Mouse (Mus musculus) Muller cell, postnatal 12 days (primary cell): ENCODE results near the gene Znhit2.

Source experiments
- DNase-seq: peaks from one replicate; pipeline ENCODE4 v3.0.0-alpha.2; 2015; ENCODE audit errors: inconsistent ontology term

Znhit2 gene

DNA sequence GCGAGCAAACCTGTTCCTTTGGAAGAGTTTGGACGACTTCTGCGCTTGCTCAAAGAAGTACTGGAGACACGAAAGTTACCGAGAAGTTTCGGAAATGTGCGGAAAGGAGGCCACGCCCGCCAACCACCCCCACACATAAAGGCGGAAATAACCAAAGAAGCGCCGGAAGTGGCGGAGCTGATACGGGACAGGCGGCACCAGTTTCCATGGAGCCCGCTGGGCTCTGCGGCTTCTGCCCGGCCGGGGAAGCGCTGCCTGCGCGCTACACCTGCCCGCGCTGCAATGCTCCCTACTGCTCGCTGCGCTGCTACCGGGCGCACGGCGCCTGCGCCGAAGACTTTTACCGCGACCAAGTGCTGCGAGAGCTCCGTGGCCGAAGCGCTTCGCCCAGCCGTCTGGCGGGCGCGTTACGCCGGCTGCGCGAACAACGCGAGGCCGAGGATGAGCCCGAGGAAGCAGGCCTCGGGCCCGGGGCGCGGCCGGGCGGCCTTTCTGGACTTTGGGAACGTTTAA, at the start of gene Znhit2:
TSS of gene Znhit2 (plus strand) at position 172 of the 513 bp plus-strand sequence.
- peak; percentile 95 for DNase-seq

DNA sequence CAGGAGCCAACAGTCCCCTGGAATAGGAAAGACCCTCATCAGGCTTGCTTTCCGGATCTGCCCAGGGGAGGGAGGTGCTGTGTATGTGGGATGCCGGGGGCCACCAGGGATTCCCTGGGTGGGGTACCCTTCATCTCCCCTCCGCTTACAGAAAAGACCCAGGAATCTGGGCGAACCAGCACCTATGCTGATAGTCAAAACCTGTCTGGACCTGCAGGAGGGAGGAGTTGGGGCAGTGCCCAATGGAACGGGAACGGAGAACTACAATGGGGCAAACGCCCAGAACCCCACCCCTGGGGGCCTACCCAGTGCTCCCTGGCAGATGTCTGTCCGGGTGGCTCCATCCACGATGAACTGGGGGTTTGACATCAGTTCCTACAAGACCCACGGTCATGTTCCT, 47.3 kb upstream of the Znhit2 start:
- no peak for DNase-seq

DNA sequence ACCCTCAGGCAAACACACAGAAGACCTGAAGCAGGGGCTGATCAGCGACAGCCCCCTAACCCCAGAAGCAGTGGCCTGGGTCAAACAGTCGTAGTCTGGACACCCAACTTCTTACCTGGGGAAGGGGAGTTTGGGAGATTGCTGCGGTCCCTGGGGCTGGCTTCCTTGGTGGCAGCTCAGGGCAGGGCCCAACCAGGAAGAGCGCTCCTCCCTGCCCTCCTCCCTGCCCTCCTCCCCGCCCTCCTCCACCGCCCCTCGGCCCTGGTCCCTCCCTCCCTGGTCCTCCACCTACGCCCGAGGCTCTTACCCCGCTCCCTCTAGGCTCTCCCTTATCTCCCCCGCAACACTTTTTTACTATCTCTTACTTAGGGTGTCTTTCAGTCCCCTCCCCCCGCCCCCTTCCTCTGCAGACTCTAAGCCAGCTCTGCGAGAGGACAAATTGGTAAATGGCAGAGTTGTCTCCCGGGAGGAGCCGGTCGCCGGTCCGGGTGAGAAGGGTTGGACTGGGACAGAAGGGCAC, 45.9 kb upstream of the Znhit2 start:
- peak; percentile 82 for DNase-seq

DNA sequence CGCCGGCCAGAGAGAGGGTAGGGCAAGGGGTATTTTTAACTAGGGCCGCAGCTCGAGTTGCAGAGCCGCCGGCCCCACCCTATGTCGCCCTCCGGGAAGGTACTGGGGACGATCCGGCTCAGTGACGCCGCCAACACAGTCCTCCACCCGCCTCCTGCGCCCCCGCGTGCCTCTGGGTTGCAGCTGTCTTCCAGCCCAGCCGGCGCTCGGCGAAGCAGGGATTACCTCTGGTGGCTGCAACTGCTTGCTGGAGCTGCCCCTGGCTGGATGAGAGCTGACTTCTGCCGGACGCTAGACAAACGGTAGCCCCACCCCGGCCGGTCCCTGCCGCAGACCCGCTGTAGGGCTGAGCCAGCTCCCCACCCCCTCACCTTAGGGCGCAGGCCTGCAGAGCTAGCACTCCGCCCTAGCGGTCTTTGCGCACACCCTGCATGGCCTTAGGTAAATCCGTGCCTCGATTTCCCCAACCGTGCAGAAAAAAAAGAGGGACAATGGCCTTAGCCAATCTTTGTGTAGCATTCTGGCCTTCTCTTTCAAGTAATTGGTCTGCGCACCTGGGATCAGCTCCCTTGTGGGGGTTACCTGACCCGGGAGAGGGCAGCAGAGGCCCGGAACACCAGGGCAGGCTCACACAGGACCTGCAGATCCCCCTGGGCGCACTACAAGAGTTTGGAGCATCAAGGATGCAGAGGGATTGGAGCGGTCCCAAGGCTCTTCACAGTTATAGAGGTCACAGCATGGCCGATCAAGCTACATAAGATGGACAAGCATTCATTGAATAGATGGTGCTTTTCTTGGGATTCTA, 45.3 kb upstream of the Znhit2 start, which contains the start of gene Capn1:
TSS of gene Capn1 (minus strand) at position 387 of the 805 bp plus-strand sequence.
- DNase-seq: peak; percentile 76

DNA sequence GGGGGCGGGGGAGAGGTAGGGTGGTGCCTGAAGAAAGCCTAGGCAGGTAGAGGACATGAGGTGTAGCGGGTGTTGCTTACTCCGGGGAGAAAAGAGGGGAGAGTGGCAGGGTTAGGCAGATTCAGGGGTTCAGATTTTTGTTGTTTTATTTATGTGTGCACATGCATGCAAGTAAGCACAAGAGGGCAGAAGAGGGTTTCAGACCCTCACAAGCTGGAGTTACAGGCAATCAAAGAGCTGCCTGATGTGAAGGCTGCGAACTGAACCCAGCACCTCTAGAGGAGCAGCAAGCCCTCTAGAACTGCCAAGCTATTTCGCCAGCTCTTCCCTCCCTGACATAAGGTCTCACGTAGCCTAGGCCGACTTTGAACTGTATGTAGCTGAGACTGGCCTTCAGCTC, 44.5 kb upstream of the Znhit2 start:
- DNase-seq: no peak

DNA sequence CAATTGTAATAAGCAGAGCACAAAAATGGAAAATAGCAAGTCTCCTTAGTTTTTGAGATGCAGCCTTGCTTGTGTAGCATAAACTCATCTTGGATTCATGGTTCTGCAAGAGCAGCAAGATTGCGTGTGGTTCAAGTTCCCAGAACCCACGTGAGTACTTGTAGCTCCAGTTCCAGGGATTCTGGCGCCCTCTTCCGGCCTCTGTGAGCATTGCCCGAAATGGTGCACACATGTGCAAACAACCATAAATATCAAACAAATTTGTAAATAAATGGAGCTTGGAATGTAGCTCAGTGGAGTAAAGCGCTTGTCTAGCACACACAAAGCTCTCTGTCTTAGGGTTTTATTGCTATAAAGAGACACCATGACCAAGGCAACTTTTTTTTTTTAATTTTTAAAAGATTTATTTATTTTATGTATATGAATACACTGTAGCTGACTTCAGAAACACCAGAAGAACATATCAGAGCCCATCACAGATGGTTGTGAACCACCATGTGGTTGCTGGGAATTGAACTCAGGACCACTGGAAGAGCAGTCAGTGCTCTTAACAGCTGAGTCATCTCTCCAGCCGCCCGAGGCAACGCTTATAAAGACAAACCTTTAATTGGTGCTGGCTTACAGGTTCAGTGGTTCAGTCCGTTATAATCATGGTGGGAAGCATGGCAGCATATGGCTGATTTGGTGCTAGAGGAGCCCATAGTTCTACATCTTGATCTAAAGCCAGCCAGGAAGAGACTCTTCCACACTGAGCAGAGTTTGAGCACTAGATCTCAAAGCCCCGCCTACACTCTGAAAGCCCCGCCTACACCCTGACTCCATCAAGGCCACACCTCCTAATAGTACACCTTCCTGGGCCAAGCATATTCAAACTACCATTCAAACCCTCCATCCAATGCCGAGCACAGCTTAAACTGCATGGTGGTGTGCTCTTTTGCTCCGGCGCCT, 42.6 kb upstream of the Znhit2 start:
- DNase-seq: peak; percentile 75

DNA sequence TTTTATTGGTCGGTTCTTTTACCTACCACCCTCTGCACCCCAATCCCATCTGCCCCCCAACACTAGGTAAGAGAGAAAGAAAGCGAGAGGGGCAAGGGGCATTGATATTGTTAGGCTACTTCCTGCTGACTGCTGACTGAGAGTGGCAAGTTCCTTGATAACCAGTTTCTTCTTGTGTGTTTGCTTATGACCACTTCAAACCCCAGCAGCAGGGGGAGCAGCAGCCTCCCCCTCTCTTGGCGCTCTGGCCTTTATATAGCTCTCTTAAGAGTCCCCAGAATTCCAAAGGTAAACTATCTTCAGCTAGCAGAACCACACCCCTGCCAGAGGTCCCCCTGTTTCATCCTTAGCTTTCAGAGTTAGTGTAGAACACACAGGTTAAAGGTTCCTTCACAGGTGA, 40.7 kb upstream of the Znhit2 start:
- DNase-seq: no peak

DNA sequence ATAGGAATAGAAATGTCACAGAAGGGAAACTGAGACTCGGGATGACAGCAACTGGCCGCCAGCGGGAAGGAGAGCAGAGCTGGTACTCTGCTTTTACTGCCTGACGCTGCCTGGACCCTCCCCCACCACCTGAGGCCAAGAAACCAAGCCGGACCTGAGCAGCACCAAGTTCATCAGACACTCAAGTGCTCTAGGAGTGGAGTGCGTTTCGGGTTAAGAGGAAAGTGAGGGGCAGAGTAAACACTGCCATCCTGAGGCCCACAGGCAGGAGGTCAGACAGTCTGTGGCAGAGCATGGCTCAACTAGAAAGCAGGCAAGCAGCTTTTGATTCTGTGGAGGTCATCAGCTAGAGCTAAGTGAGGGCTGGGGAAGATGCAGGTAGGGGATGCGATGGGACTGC, 37.9 kb upstream of the Znhit2 start:
- no peak for DNase-seq

DNA sequence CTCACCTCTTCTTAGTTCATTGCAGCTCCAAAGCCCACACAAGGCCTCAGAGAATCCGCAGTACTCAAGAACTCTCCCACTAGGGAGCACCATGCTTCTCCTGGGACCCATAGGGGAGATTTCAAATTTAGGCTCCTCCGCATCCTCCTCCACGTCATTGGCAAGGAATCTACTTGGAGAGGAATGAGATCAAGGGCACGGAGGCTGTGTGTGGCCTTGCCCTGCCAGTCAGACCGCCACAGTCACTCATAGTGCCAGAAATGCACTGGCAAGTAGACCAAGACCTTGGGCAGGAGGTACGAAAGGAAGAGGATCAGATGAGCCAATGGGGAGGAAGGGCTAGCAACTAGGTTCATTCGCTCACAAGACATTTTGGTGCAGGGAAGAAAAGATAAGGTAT, 37.1 kb upstream of the Znhit2 start:
- DNase-seq: no peak

DNA sequence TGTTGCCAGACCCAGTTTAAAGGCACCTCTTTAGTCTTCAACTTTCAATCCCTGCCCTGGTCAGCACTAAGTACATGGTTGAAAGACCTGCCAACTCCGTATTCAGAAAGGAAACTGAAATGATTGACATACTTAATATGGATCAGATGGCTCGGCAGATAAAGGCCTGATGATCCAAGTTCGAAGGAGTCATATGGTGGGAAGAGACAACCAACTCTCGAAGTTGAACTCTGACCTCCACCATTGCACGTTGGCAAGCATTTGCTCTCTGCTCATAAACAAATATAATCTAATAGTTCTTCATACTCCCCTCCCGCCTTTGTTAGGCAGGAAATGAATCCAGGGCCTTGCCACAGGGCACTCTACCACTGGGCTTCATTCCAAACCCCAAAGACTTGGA, 32.0 kb upstream of the Znhit2 start:
- DNase-seq: no peak

DNA sequence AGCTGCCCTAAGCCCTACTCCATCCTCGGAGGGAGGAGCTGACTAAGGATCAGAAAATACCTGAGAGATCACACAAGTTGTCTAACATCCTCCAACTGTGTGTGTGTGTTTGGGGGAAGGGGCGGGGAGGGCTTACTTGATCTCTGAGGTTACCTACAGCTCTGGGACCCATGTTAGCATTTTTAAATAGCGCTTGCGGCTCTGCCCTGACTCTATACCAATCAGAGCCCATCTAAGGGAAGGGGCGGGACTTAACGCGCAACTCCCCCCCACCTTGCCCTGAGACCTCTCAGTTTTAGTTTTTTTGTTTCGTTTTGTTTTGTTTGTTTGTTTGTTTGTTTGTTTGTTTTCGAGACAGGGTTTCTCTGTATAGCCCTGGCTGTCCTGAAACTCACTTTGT, 31.6 kb upstream of the Znhit2 start:
- no peak for DNase-seq

DNA sequence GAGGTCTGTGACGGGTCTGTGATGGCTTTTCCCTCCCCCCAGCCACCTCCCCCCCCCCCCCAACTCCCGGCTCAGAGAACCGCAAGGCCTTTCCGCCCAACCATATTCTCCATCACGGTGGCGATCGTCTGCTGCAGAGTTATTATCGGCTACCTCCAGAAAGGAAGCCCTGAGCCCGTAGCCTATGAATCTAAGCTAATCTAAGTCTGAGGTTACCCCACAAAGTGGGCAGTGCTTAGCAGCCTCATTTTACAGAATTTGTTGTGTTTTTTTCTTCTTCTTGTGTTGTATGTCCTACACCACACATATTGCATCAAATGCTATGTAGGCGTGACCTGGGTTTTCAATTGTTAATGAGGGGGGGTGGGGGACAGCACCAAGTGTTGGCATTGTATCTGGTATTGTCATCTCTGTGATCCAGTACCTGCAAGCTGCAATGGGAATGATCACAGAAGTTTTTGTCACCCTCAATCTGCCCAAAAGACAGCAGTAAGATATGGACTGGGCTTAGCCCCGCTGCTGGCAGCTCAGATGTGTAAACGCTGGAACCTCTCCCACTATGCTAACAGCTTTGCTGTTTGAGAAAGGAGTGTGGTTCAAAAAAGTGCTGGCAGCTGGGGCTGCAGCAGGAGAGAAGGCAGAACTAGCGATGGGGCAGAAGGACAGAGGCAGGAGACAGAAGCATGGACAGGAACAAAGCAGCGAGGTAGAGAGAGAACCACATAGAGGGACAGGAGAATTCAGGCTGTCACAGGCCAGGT, 30.3 kb upstream of the Znhit2 start:
- no peak for DNase-seq

DNA sequence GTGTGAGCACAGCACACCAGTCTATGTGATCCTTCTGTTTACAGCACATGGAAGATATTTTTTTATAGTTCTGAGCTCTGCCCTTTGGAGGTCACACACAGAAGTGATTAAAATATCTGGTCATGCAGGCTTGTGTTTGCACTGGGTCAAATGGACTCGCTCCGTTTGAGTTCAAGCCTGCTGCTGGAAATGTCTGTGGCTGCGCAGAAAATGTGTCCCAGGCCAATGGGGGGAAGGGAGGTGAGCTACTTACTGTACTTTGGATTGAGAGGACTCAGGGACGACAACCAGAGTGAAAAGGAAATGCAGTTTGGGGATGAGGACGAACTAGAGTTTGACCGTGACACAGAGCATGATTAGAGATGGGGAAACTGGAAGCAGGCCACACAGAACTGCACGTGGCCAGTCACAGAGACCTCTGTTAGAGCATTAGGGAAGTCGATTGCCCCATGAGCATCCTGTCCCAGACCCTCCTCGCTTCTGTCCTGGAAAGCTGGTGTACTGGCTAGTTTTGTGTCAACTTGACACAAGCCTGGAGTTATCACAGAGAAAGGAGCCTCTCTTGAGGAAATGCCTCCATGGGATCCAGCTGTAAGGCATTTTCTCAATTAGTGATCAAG, 24.9 kb upstream of the Znhit2 start:
- DNase-seq: no peak

DNA sequence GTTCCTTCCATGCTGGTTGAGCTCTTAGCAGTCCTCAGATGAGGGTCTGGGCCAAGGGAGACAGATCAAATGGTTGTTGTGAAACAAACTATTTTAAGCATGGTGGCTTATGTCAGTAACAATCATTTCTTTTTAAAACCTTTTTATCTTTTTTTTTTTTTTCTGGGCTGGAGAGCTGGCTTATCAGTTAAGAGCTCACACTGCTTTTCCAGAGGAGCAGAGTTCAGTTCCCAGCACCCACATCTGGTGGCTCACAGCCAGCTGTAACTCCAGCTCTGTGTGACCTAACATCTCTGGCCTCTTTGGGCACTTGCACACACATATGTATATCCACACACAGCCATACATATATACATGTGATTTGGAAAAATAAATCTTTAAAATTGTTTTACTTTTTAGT, 23.3 kb upstream of the Znhit2 start:
- no peak for DNase-seq

DNA sequence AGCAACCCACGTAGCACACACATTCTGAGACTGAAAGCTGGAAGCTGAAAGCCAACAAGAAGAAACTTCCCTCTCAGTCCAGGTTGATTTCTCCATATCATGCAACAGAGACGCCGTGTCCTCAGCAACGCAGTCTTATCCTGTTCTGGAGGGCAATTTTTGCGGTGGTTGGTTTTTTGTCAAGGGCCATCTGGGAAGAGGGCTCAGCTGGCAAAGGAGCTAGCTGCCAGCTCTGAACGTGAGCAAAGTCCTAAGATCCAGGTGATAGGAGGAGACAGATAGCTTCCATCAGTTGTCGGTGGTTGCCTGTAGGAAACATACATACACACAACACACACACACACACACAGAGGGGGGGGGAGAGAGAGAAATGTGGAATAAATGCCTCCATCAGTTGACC, 22.7 kb upstream of the Znhit2 start:
- DNase-seq: no peak

DNA sequence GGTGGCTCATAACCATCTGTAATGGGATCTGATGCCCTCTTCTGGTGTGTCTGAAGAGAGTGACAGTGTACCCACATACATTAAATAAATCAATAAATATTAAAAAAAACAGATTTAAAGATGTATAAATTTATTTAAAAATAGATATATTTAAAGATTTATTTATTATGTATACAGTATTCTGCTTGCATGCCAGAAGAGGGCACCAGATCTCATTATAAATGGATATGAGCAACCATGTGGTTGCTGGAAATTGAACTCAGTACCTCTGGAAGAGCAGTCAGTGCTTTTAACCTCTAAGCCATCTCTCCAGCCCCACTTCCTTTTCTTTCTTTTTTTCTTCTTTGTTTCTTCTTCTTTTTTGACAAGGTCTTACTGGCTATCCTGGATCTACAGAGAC, 21.0 kb upstream of the Znhit2 start:
- no peak for DNase-seq

DNA sequence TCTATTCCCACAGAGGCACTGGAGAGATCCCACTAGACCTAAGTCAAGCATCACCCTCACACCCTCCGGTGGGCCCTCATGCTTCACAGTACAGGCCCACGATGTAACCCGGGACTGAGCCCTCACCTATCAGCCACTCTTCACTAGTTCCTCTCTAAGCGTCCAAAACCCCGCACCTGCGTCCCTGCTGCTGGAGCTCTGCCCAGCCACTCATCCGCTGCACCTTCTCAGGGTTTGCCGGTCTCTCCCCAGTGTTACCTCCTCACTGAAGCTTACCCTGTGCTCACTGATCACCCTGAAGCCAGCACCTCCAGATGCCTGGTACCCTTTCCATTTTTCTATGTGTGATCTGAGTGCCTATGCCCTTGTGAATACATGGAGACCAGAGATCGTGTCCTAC, 18.7 kb upstream of the Znhit2 start:
- no peak for DNase-seq

DNA sequence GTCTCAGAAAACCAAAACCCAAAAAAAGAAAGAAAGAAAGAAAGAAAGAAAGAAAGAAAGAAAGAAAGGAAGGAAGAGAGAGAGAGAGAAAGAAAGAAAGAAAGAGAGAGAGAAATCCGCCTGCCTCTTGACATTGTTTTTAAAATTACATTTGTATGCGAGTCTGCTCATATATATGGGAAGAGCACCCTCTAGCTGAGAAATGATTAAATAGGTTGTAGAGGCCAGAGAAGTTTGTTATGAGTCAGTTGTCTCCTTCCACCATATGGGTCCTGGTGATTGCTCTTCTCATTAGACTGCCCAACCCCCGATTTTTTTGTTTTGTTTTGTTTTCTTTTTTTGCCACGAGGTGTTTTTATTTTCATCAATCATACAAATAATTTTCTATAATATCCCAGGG, 16.9 kb upstream of the Znhit2 start:
- peak; percentile 44 for DNase-seq

DNA sequence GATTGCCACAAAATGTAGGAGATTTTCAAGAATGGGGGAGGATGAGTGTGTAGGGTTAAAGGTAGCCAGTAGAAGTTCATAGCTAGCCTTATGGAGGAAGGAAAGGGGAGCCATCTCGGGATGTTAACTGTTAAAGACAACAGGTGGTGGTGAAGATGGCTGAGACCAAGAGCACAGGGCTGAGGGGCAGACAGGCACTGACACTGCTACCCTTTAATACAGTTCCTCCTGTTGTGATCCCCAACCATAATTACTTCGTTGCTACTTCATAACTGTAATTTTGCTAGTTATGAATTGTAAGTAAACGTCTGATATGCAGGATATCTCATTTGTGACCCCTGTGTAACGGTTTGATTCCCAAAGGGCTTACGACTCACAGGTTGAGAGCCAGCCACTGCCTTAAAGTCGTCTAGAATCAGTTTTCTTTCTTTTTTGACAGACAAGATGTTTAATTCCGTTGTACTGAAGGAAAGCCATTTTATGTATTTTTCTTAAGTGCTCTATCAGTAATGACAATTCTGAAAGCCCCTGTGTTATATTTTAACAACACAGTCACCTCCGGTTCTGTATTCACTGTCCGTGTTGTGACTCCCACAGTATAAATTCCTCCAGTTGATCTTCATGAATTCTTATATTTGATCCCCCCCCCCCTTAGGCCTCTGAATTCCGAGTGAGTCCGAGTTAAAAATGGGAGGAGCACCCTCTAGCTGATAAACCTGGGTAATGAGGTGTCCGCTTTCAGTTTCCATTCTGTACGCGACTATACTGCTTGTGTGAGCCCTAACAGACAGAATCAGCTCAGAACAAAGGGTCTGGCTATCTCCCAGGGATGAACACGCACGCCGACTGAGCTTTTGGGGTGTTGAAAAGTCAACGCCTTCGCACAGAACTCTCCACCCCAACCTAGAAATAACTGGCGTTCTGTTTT, 15.4 kb upstream of the Znhit2 start:
- DNase-seq: no peak
